Mouse (Mus musculus): ENCODE measurements around the gene Snd1. TPM values are rescaled to one million over a fixed set of nuclear protein-coding genes. Genes with fewer than 3 reads are reported as not detected.

Snd1 gene
- polyA plus RNA-seq, 1 experiment, result 190 TPM

DNA sequence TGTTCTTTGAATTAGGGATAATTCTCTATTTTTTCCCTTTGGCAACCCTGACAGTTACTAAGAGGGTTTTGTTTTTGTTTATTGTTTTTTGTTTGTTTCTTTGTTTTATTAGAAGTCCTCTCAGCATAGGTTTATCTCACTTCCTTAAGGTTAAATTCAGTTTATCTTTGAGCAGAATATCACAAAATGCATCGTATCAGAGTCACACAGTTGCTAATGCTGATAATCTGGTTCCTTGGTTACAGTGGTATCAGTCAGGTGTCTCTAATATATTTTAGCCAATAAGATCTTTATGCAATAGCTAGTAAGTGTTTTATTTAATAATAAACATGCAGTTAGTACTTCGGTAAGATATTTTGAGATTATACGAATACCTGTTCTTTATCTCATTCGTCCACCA is 28.2 kb downstream of the Snd1 start:
- no peak for TF ChIP-seq POLR2AphosphoS2 (IDR thresholded peaks at IDR 0.05; ENCODE audit: insufficient read length, low read depth)
- TF ChIP-seq MYOG (IDR thresholded peaks at IDR 0.05; ENCODE audit: control insufficient read depth in 1 of 3, insufficient read depth in 1 of 3, insufficient read length in 2 of 3, low read depth in 2 of 3), result no peak
- no peak for TF ChIP-seq CEBPB (IDR thresholded peaks at IDR 0.05; ENCODE audit: insufficient read depth, poor library complexity, severe bottlenecking)
- TF ChIP-seq E2F4 (IDR thresholded peaks at IDR 0.05; ENCODE audit: insufficient read depth), result no peak
- TF ChIP-seq TCF12 (IDR thresholded peaks at IDR 0.05; ENCODE audit: insufficient read depth, poor library complexity, severe bottlenecking), result no peak
- no peak for TF ChIP-seq POLR2A (IDR thresholded peaks at IDR 0.05; ENCODE audit: insufficient read length, low read depth)
- TF ChIP-seq TCF3 (IDR thresholded peaks at IDR 0.05; ENCODE audit: insufficient read length, low read depth), result no peak
- no peak for TF ChIP-seq SRF (IDR thresholded peaks at IDR 0.05; ENCODE audit: control insufficient read depth, insufficient read length, low read depth)
- peaks cover 15% of the 10 kb centered on the region for H3K36me3 ChIP-seq (ENCODE audit: control insufficient read depth, insufficient read depth)
- H3K79me2 ChIP-seq (ENCODE audit: control insufficient read depth, insufficient read depth), result peaks cover 98% of the 10 kb centered on the region
- no peaks in the 10 kb centered on the region for H3K27me3 ChIP-seq (ENCODE audit: control insufficient read depth, insufficient read depth, insufficient read length)
- H3K4me3 ChIP-seq, result no peak overlapping the region
- H3K4me2 ChIP-seq (ENCODE audit: low read depth), result no peak overlapping the region
- no peak overlapping the region for H3ac ChIP-seq (ENCODE audit: control insufficient read depth, insufficient read length)

DNA sequence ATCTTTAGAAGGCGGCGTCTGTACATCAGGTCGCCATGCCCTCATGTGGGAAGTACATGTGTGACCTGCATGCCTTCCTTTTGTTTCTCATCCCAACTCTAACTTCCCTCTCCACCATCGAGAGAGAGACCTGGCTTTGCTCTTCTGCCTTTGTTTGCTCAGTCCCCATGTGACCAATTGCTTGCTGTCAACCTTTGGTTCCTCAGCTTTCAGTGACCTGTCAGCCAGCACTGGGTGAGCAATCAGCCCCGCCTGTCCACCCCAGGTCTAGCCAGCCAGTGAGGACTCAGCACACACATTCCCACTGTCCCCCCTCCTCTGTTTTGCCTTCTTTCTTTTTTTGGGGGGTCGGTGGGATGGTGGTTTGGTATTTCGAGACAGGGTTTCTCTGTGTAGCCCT is 29.7 kb downstream of the Snd1 start:
- Histone ChIP-seq H3K36me3 (ENCODE audit: control insufficient read depth, insufficient read depth) (peaks cover 15% of the 10 kb centered on the region), H3K79me2 (ENCODE audit: control insufficient read depth, insufficient read depth) (peaks cover 98% of the 10 kb centered on the region), H3K4me2 (ENCODE audit: low read depth) (no peak overlapping the region), H3ac (ENCODE audit: control insufficient read depth, insufficient read length) (no peak overlapping the region), H3K27me3 (ENCODE audit: control insufficient read depth, insufficient read depth, insufficient read length) (no peaks in the 10 kb centered on the region), H3K4me3 (no peak overlapping the region)
- TF ChIP-seq E2F4 (IDR thresholded peaks at IDR 0.05; ENCODE audit: insufficient read depth) (no peak), MYOG (IDR thresholded peaks at IDR 0.05; ENCODE audit: control insufficient read depth in 1 of 3, insufficient read depth in 1 of 3, insufficient read length in 2 of 3, low read depth in 2 of 3) (no peak), POLR2A (IDR thresholded peaks at IDR 0.05; ENCODE audit: insufficient read length, low read depth) (no peak), REST (IDR thresholded peaks at IDR 0.05; ENCODE audit: insufficient read depth, insufficient read length) (no peak), TCF12 (IDR thresholded peaks at IDR 0.05; ENCODE audit: insufficient read depth, poor library complexity, severe bottlenecking) (no peak), SRF (IDR thresholded peaks at IDR 0.05; ENCODE audit: control insufficient read depth, insufficient read length, low read depth) (no peak), POLR2AphosphoS2 (IDR thresholded peaks at IDR 0.05; ENCODE audit: insufficient read length, low read depth) (no peak), MAX (IDR thresholded peaks at IDR 0.05; ENCODE audit: low read depth) (no peak), TCF3 (IDR thresholded peaks at IDR 0.05; ENCODE audit: insufficient read length, low read depth) (no peak)

DNA sequence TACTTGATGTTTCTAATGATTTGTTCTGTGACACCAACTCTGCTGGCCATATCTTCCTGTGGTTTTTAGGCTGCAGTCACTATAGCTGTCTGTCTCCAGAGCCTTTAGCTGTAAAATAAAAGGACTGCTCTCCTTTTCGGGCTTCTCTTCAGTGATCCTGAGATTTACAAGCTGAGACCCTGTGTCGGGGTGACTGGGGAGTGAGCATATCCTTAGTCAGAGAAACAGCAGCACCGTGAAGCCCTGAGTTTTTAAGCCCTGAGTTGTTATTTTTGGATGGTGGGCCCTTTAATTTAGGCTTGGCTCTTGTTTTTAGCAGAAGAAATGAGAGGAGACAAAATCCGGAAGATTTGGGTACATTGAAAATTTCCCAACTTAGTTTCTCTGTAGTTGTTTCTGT is 32.8 kb downstream of the Snd1 start:
- peaks cover 3% of the 10 kb centered on the region for H3K36me3 ChIP-seq (ENCODE audit: control insufficient read depth, insufficient read depth)
- no peak overlapping the region for H3K4me3 ChIP-seq
- no peak overlapping the region for H3K4me2 ChIP-seq (ENCODE audit: low read depth)
- H3ac ChIP-seq (ENCODE audit: control insufficient read depth, insufficient read length), result no peak overlapping the region
- TF ChIP-seq USF1 (IDR thresholded peaks at IDR 0.05; ENCODE audit: low read depth) (no peak), MYOG (IDR thresholded peaks at IDR 0.05; ENCODE audit: control insufficient read depth in 1 of 3, insufficient read depth in 1 of 3, insufficient read length in 2 of 3, low read depth in 2 of 3) (no peak), E2F4 (IDR thresholded peaks at IDR 0.05; ENCODE audit: insufficient read depth) (no peak), MAX (IDR thresholded peaks at IDR 0.05; ENCODE audit: low read depth) (no peak), TCF3 (IDR thresholded peaks at IDR 0.05; ENCODE audit: insufficient read length, low read depth) (no peak), POLR2A (IDR thresholded peaks at IDR 0.05; ENCODE audit: insufficient read length, low read depth) (no peak), POLR2AphosphoS2 (IDR thresholded peaks at IDR 0.05; ENCODE audit: insufficient read length, low read depth) (no peak), TCF12 (IDR thresholded peaks at IDR 0.05; ENCODE audit: insufficient read depth, poor library complexity, severe bottlenecking) (no peak), MYOD1 (IDR thresholded peaks at IDR 0.05; ENCODE audit: control insufficient read depth in 1 of 3, insufficient read length in 2 of 3, low read depth in 2 of 3) (no peak), SRF (IDR thresholded peaks at IDR 0.05; ENCODE audit: control insufficient read depth, insufficient read length, low read depth) (no peak), CEBPB (IDR thresholded peaks at IDR 0.05; ENCODE audit: insufficient read depth, poor library complexity, severe bottlenecking) (no peak), REST (IDR thresholded peaks at IDR 0.05; ENCODE audit: insufficient read depth, insufficient read length) (no peak)
- no peaks in the 10 kb centered on the region for H3K27me3 ChIP-seq (ENCODE audit: control insufficient read depth, insufficient read depth, insufficient read length)
- H3K79me2 ChIP-seq (ENCODE audit: control insufficient read depth, insufficient read depth), result peaks cover 99% of the 10 kb centered on the region

DNA sequence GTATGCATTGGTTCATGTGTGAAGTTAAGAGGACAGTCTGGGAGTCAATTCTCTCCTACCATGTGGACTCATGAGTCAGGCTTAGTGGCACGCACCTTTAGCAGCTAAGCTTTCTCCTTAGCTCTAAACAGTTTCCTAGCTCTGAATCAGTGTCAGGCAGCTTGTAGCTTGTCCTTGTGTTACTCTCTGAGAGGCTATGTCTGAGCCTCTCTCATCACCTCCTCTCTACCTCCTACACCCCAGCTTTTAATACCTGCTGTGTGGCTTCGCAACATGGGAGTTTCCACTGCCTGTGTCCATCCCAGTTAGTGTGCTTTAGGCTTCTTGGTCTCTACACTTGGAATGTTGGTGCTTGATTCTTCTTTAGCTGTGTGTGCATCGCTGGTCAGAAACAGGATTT is 39.3 kb downstream of the Snd1 start:
- Histone ChIP-seq H3K36me3 (ENCODE audit: control insufficient read depth, insufficient read depth) (peaks cover 35% of the 10 kb centered on the region), H3K4me3 (no peak overlapping the region), H3K27me3 (ENCODE audit: control insufficient read depth, insufficient read depth, insufficient read length) (no peaks in the 10 kb centered on the region), H3ac (ENCODE audit: control insufficient read depth, insufficient read length) (no peak overlapping the region), H3K79me2 (ENCODE audit: control insufficient read depth, insufficient read depth) (peaks cover 84% of the 10 kb centered on the region), H3K4me2 (ENCODE audit: low read depth) (no peak overlapping the region)
- TF ChIP-seq TCF12 (IDR thresholded peaks at IDR 0.05; ENCODE audit: insufficient read depth, poor library complexity, severe bottlenecking), result no peak
- no peak for TF ChIP-seq E2F4 (IDR thresholded peaks at IDR 0.05; ENCODE audit: insufficient read depth)
- no peak for TF ChIP-seq USF1 (IDR thresholded peaks at IDR 0.05; ENCODE audit: low read depth)
- TF ChIP-seq REST (IDR thresholded peaks at IDR 0.05; ENCODE audit: insufficient read depth, insufficient read length), result no peak
- TF ChIP-seq MYOG (IDR thresholded peaks at IDR 0.05; ENCODE audit: control insufficient read depth in 1 of 3, insufficient read depth in 1 of 3, insufficient read length in 2 of 3, low read depth in 2 of 3), result no peak
- no peak for TF ChIP-seq POLR2A (IDR thresholded peaks at IDR 0.05; ENCODE audit: insufficient read length, low read depth)
- no peak for TF ChIP-seq CEBPB (IDR thresholded peaks at IDR 0.05; ENCODE audit: insufficient read depth, poor library complexity, severe bottlenecking)
- no peak for TF ChIP-seq MYOD1 (IDR thresholded peaks at IDR 0.05; ENCODE audit: control insufficient read depth in 1 of 3, insufficient read length in 2 of 3, low read depth in 2 of 3)

GRCm38 (mm10) chr6:28514830-28515350 is 40.0 kb downstream of the Snd1 start:
- no peak for TF ChIP-seq SRF (IDR thresholded peaks at IDR 0.05; ENCODE audit: control insufficient read depth, insufficient read length, low read depth)
- H3K4me3 ChIP-seq, result no peak overlapping the region

More at GRCm38 (mm10) chr6:28514830-28515350, 40.0 kb downstream of the Snd1 start:
- Histone ChIP-seq H3K27me3 (ENCODE audit: control insufficient read depth, insufficient read depth, insufficient read length) (no peaks in the 10 kb centered on the region), H3K36me3 (ENCODE audit: control insufficient read depth, insufficient read depth) (peaks cover 37% of the 10 kb centered on the region), H3K79me2 (ENCODE audit: control insufficient read depth, insufficient read depth) (peaks cover 78% of the 10 kb centered on the region), H3K4me2 (ENCODE audit: low read depth) (no peak overlapping the region), H3ac (ENCODE audit: control insufficient read depth, insufficient read length) (no peak overlapping the region)

Measured in myocyte (in vitro differentiated cells).